Mouse (Mus musculus): ENCODE measurements around the gene Aqp11.
A peak's percentile ranks its signal among the peaks of the same experiment; 100 is the strongest.

DNA sequence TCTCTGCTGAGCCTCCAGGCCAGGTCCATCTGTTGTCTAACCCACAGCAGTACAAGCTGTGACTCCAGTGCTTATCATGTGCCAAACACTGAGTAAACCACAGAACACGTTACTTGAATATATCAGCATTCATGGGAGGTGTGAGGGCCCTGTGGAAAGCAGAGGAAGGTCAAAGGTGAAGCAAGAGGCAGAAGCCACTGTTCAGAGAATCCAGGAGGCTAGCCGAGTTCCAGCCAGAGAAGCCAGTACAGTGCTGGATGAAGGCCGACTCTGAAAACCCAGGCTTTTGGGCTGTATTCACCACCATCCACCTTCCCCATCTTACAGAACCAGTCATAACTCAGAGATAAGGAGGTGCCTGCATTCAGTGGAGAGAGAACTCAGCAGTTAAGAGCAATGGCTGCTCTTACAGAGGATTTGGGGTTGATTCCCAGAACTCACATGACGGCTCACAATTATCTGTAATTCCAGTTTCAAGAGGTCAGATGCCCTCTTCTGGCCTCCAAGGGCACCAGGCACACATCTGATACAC is 9.2 kb upstream of the Aqp11 start:
- TF ChIP-seq GATA1 (IDR thresholded peaks at IDR 0.05; ENCODE audit: borderline replicate concordance, low read length) (no peak), CTCF (IDR thresholded peaks at IDR 0.05; ENCODE audit: low read depth, low read length) (no peak), TAL1 (conservative IDR thresholded peaks at IDR 0.05; ENCODE audit: low read depth, low read length) (0 out of 2 replicates have a peak, but pooled peaks have one; percentile 20)

All from G1E (cell line).